Mouse (Mus musculus): Measurements from ENCODE around the gene Txnl4b. TPM values are rescaled to one million over a fixed set of nuclear protein-coding genes. Genes with fewer than 3 reads are reported as not detected.

The Txnl4b gene
- polyA plus RNA-seq, 1 experiment, result 7.5 TPM

GRCm38 (mm10) chr8:109615569-109615968 is 49.9 kb downstream of the Txnl4b start:
- Histone ChIP-seq H3K79me3 (ENCODE audit: low read depth) (no peaks in the 10 kb centered on the region), H3K79me2 (ENCODE audit: control insufficient read depth, insufficient read depth) (no peaks in the 10 kb centered on the region), H3K27me3 (ENCODE audit: control insufficient read depth, insufficient read depth, insufficient read length) (peaks cover 7% of the 10 kb centered on the region), H3ac (ENCODE audit: control insufficient read depth, insufficient read length, low read depth) (no peak overlapping the region), H3K36me3 (ENCODE audit: control insufficient read depth, insufficient read depth) (no peaks in the 10 kb centered on the region), H3K4me3 (ENCODE audit: insufficient read depth, poor library complexity, severe bottlenecking) (no peak overlapping the region)
- no peak for TF ChIP-seq MAX (IDR thresholded peaks at IDR 0.05)
- TF ChIP-seq MYOG (IDR thresholded peaks at IDR 0.05; ENCODE audit: control insufficient read depth, extremely low read depth, insufficient read length), result no peak
- TF ChIP-seq FOSL1 (IDR thresholded peaks at IDR 0.05; ENCODE audit: insufficient read depth, low read length, poor library complexity, severe bottlenecking), result no peak
- no peak for TF ChIP-seq USF1 (IDR thresholded peaks at IDR 0.05; ENCODE audit: low read depth)
- no peak for TF ChIP-seq CTCF (IDR thresholded peaks at IDR 0.05; ENCODE audit: control insufficient read depth, insufficient read depth, insufficient read length)
- no peak for TF ChIP-seq MYOD1 (IDR thresholded peaks at IDR 0.05; ENCODE audit: control insufficient read depth, insufficient read length, low read depth)
- TF ChIP-seq CEBPB (IDR thresholded peaks at IDR 0.05; ENCODE audit: low read depth), result no peak

Other genes with a start within 250 kb of the Txnl4b start
- not detected for gene Pmfbp1, start 71.9 kb upstream of the Txnl4b start, polyA plus RNA-seq (2012; fragmentation: generic; extraction: Trizol)
- gene Dhx38, start within 50 bp of the Txnl4b start, polyA plus RNA-seq (2012; fragmentation: generic; extraction: Trizol), result 30.5 TPM
- not detected for gene Hp, start 13.3 kb downstream of the Txnl4b start, polyA plus RNA-seq (2012; fragmentation: generic; extraction: Trizol)
- gene Dhodh, start 42.8 kb downstream of the Txnl4b start, polyA plus RNA-seq (2012; fragmentation: generic; extraction: Trizol), result 21.9 TPM
- not detected for gene Pkd1l3, start 48.6 kb downstream of the Txnl4b start, polyA plus RNA-seq (2012; fragmentation: generic; extraction: Trizol)
- gene Ist1, start 127.4 kb downstream of the Txnl4b start, polyA plus RNA-seq (2012; fragmentation: generic; extraction: Trizol), result 49.7 TPM
- gene Zfp821, start 139.7 kb downstream of the Txnl4b start, polyA plus RNA-seq (2012; fragmentation: generic; extraction: Trizol), result 9.9 TPM
- gene Atxn1l, start 171.8 kb downstream of the Txnl4b start, polyA plus RNA-seq (2012; fragmentation: generic; extraction: Trizol), result 12.0 TPM
- 25.6 TPM for gene Ap1g1, start 212.7 kb downstream of the Txnl4b start, polyA plus RNA-seq (2012; fragmentation: generic; extraction: Trizol)

Data from C2C12 (cell line).